Mouse (Mus musculus): Measurements from ENCODE around the gene Pcdh19.

DNA sequence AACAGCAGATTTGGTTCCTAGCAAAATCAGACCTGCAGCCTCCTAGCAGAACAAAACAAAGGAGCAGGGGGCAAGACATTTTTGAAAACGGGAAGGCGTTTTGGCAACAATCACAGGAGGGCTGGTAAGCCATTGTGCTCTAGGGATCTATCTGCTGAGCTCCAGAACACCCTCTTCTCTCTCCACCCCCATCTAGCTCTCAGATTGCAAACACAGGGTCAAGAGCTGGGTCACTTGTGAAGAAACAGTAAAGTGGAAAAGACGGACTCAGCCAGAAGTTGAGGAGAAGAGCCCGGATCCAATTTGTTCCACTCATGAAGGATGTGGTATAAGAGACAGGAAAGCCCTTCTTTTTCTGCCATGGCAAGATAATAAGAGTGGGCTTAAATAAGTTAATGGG lies 7.7 kb upstream of the Pcdh19 start:
- TF ChIP-seq POLR2A (IDR thresholded peaks at IDR 0.05; ENCODE audit: borderline replicate concordance, extremely low read depth, low read depth, low read length) (no peak), CTCF (IDR thresholded peaks at IDR 0.05; ENCODE audit: insufficient read depth, low read length) (no peak)

Measured in lung, adult 2 months (tissue).